Mouse (Mus musculus) forebrain, embryonic 11.5 days (tissue): ENCODE data around the gene Emc10. TPM values are rescaled to one million over a fixed set of nuclear protein-coding genes. Genes with fewer than 3 reads are reported as not detected.

Experiments
- ATAC-seq: fragments of 200-750 bp; cut with Nextera tagmentation; replicated peaks from 2 replicates; pipeline ENCODE4 v1.8.0; 2017; ENCODE audit warnings: moderate TSS enrichment; ENCODE audit not compliant: low FRiP score
- DNase-seq: peaks from one replicate; pipeline ENCODE4 v3.0.0-alpha.2; 2017; ENCODE audit warnings: low spot score
- H3K27ac ChIP-seq: fragments of 300-500 bp; sonication (generic); 2 replicates; pipeline ENCODE4 v1.5.1; 2014; ENCODE audit warnings: low read depth, low read length
- H3K27me3 ChIP-seq: fragments of 300-500 bp; sonication (generic); 2 replicates; pipeline ENCODE4 v1.6.1; 2014; ENCODE audit warnings: mild to moderate bottlenecking, low read length, mixed read lengths; ENCODE audit not compliant: control insufficient read depth, insufficient read depth
- H3K36me3 ChIP-seq: fragments of 300-500 bp; sonication (generic); 2 replicates; pipeline ENCODE4 v1.6.1; 2014; ENCODE audit warnings: mild to moderate bottlenecking, low read length, moderate library complexity, mixed read lengths; ENCODE audit not compliant: control insufficient read depth, insufficient read depth
- H3K4me1 ChIP-seq: fragments of 300-500 bp; sonication (generic); replicated peaks from 2 replicates; pipeline ENCODE4 v1.6.1; 2014; ENCODE audit warnings: low read length, mixed read lengths; ENCODE audit not compliant: control insufficient read depth, insufficient read depth
- H3K4me2 ChIP-seq: fragments of 300-500 bp; sonication (generic); 2 replicates; pipeline ENCODE4 v1.6.1; 2014; ENCODE audit warnings: low read depth, mild to moderate bottlenecking, low read length, moderate library complexity, mixed read lengths; ENCODE audit not compliant: severe bottlenecking
- H3K4me3 ChIP-seq: fragments of 300-500 bp; sonication (generic); 2 replicates; pipeline ENCODE4 v1.5.1; 2014; ENCODE audit warnings: low read depth, low read length
- H3K9ac ChIP-seq: fragments of 300-500 bp; sonication (generic); 2 replicates; pipeline ENCODE4 v1.6.1; 2014; ENCODE audit warnings: low read length
- H3K9me3 ChIP-seq: fragments of 300-500 bp; sonication (generic); 2 replicates; pipeline ENCODE4 v1.6.1; 2016; ENCODE audit warnings: low read length, mixed read lengths; ENCODE audit not compliant: control insufficient read depth
- WGBS: fragments of 180-500 bp; shearing (Covaris S2); extraction: QIAGEN DNeasy Blood & Tissue Kit; methylation state at CpG from one replicate; pipeline ENCODE4 v1.1.7; 2014; 5-methylcytosine and 5-hydroxymethylcytosine counted together
- polyA plus RNA-seq: library from polyadenylated mRNA; unstranded; fragments of >200 nt; fragmentation: Nextera tagmentation; extraction: Ambion mirVana; gene quantifications from 2 replicates; pipeline ENCODE4 v1.2.1, GENCODE M21; 2014

Gene Emc10
- polyA plus RNA-seq, 1 experiment from 2014 or later: 115 TPM

GRCm38 (mm10) chr7:44470696-44471612 lies 25.4 kb downstream of the Emc10 start:
- peaks cover 22% of the 10 kb centered on the region for H3K4me1 ChIP-seq

GRCm38 (mm10) chr7:44469677-44470675 lies 26.4 kb downstream of the Emc10 start:
- ATAC-seq (no peak), DNase-seq (peak; percentile 54)
- Histone ChIP-seq H3K9ac (no peak overlapping the region), H3K4me3 (no peak overlapping the region), H3K4me2 (no peak overlapping the region), H3K4me1 (peaks cover 19% of the 10 kb centered on the region), H3K27me3 (no peaks in the 10 kb centered on the region), H3K27ac (0 out of 2 replicates have a peak overlapping the region, but pooled peaks have one; percentile 87), H3K36me3 (no peaks in the 10 kb centered on the region), H3K9me3 (no peaks in the 10 kb centered on the region)
- WGBS: 85% methylated on average over 16 of the region's 16 CpGs

More at GRCm38 (mm10) chr7:44470696-44471612, 25.4 kb downstream of the Emc10 start:
- H3K4me2 ChIP-seq: no peak overlapping the region
- ATAC-seq: no peak
- H3K9me3 ChIP-seq: no peaks in the 10 kb centered on the region
- H3K36me3 ChIP-seq: no peaks in the 10 kb centered on the region
- no peak overlapping the region for H3K9ac ChIP-seq
- peak; percentile 47 for DNase-seq
- 87% methylated on average over 16 of the region's 16 CpGs for WGBS
- H3K27me3 ChIP-seq: no peaks in the 10 kb centered on the region
- no peak overlapping the region for H3K4me3 ChIP-seq
- no peak overlapping the region for H3K27ac ChIP-seq

- peak overlapping the region; percentile 87 for H3K27ac ChIP-seq
- H3K36me3 ChIP-seq: no peaks in the 10 kb centered on the region
- H3K4me2 ChIP-seq: peak overlapping the region; percentile 67
- no peaks in the 10 kb centered on the region for H3K27me3 ChIP-seq
- no peak for ATAC-seq
- H3K9ac ChIP-seq: peak overlapping the region; percentile 72
- whole genome bisulfite sequencing: 67% methylated on average over 15 of the region's 15 CpGs
- peak overlapping the region; percentile 55 for H3K4me3 ChIP-seq
- DNase-seq: peak; percentile 59
- no peaks in the 10 kb centered on the region for H3K9me3 ChIP-seq
- H3K4me1 ChIP-seq: peaks cover 22% of the 10 kb centered on the region
These were observed 27.6 kb downstream of the Emc10 start for GRCm38 (mm10) chr7:44468644-44469285.

- Histone ChIP-seq H3K27me3 (no peaks in the 10 kb centered on the region), H3K36me3 (no peaks in the 10 kb centered on the region), H3K4me3 (peak within 1 kb of the TSS; percentile 55), H3K4me1 (peaks cover 18% of the 10 kb centered on the region), H3K9ac (peak within 1 kb of the TSS; percentile 72), H3K4me2 (peak within 1 kb of the TSS; percentile 67), H3K9me3 (no peaks in the 10 kb centered on the region), H3K27ac (peak within 1 kb of the TSS; percentile 87)
- DNase-seq (peak; percentile 96), ATAC-seq (peak; percentile 94)
- WGBS: 1% methylated on average over 42 of the region's 42 CpGs
These were observed 28.4 kb downstream of the Emc10 start, which contains the start of gene Josd2 for GRCm38 (mm10) chr7:44467811-44468411. TSS of gene Josd2 (plus strand) at chr7:44467980.

- no peaks in the 10 kb centered on the region; the same call in 1 of the 2 replicates for H3K36me3 ChIP-seq
- no peak overlapping the region for H3K9ac ChIP-seq
- no peak overlapping the region for H3K27ac ChIP-seq
- peak; percentile 59 for DNase-seq
- no peak for ATAC-seq
- WGBS: 87% methylated on average over 16 of the region's 16 CpGs
- H3K4me1 ChIP-seq: peaks cover 21% of the 10 kb centered on the region
- peak overlapping the region; percentile 55 for H3K4me3 ChIP-seq
- no peak overlapping the region for H3K4me2 ChIP-seq
- no peaks in the 10 kb centered on the region for H3K9me3 ChIP-seq
- H3K27me3 ChIP-seq: peaks cover 5% of the 10 kb centered on the region
These were observed 29.4 kb downstream of the Emc10 start for GRCm38 (mm10) chr7:44466888-44467311.

GRCm38 (mm10) chr7:44466006-44466887 lies 30.1 kb downstream of the Emc10 start:
- H3K9ac ChIP-seq: no peak overlapping the region
- no peak overlapping the region for H3K4me3 ChIP-seq
- DNase-seq: peak; percentile 53
- no peaks in the 10 kb centered on the region for H3K9me3 ChIP-seq
- no peak overlapping the region for H3K4me2 ChIP-seq
- H3K36me3 ChIP-seq: peaks cover 6% of the 10 kb centered on the region
- H3K27ac ChIP-seq: no peak overlapping the region
- WGBS: 78% methylated on average over 10 of the region's 10 CpGs
- no peak for ATAC-seq
- peaks cover 8% of the 10 kb centered on the region for H3K27me3 ChIP-seq
- H3K4me1 ChIP-seq: peaks cover 21% of the 10 kb centered on the region

- peaks cover 8% of the 10 kb centered on the region for H3K36me3 ChIP-seq
- no peak within 1 kb of the TSS for H3K4me2 ChIP-seq
- no peak within 1 kb of the TSS for H3K4me3 ChIP-seq
- no peaks in the 10 kb centered on the region for H3K9me3 ChIP-seq
- H3K27ac ChIP-seq: 0 out of 2 replicates have a peak within 1 kb of the TSS, but pooled peaks have one; percentile 10
- peaks cover 10% of the 10 kb centered on the region for H3K27me3 ChIP-seq
- H3K4me1 ChIP-seq: peaks cover 21% of the 10 kb centered on the region
- 55% methylated on average over 2 of the region's 2 CpGs for WGBS
- peak; percentile 50 for DNase-seq
- no peak within 1 kb of the TSS; the same call in 1 of the 2 replicates for H3K9ac ChIP-seq
- ATAC-seq: no peak
These were observed 31.2 kb downstream of the Emc10 start, which contains the start of gene Aspdh for GRCm38 (mm10) chr7:44465111-44465510. TSS of gene Aspdh (plus strand) at chr7:44465391.
